Mouse (Mus musculus): ENCODE measurements around the gene Shc3. TPM values are rescaled to one million over a fixed set of nuclear protein-coding genes. Genes with fewer than 3 reads are reported as not detected.

Gene Shc3
- total RNA-seq (2012; rRNA removed) (not detected in 2 replicates), total RNA-seq (2014; rRNA removed) (0.15 TPM in 1 of 2 replicates, not detected in the other), polyA plus RNA-seq (2012; ENCODE audit: insufficient read length, low read depth) (0.26 and 0.40 TPM in 2 replicates)

- dilution Hi-C loops (cut with MboI; ENCODE audit: extremely low pct_ligation_motif_present, extremely low pct_unique_long_range_greater_than_20kb, low sequenced_read_pairs) (no loop called here), in situ Hi-C loops (cut with MboI; ENCODE audit: low pct_ligation_motif_present, low pct_unique_long_range_greater_than_20kb, low sequenced_read_pairs) (no loop called here)
- Histone ChIP-seq H3K4me3 (replicated peaks in 1 of 3; ENCODE audit: low read depth in 2 of 3, low read length in 2 of 3, poor library complexity in 1 of 3) (no peak within 1 kb of the TSS), H3K9me3 (replicated peaks; ENCODE audit: low read length) (no peaks in the 10 kb centered on the region), H3K79me2 (replicated peaks; ENCODE audit: control insufficient read depth, extremely low read depth, insufficient read depth, poor library complexity, severe bottlenecking) (no peaks in the 10 kb centered on the region), H3K9ac (ENCODE audit: insufficient read depth, low read depth) (no peak within 1 kb of the TSS), H3K27ac (ENCODE audit: insufficient read depth, low read depth) (no peak within 1 kb of the TSS), H3K36me3 (replicated peaks in 1 of 2; ENCODE audit: control insufficient read depth in 1 of 2, insufficient read depth in 1 of 2, low read length in 1 of 2) (no peaks in the 10 kb centered on the region), H3K27me3 (replicated peaks) (no peaks in the 10 kb centered on the region), H3K4me2 (ENCODE audit: insufficient read depth, low read depth, poor library complexity, severe bottlenecking) (no peak within 1 kb of the TSS), H3K4me1 (ENCODE audit: control insufficient read depth in 1 of 2, insufficient read depth in 2 of 2) (no peaks in the 10 kb centered on the region)
- no peak for TF ChIP-seq RCOR1 (conservative IDR thresholded peaks at IDR 0.05; ENCODE audit: low read depth, low read length)
- no peak for TF ChIP-seq EP300 (IDR thresholded peaks at IDR 0.05; ENCODE audit: low read length)
- TF ChIP-seq POLR2A (IDR thresholded peaks at IDR 0.05; ENCODE audit: low read depth, low read length), result no peak
- TF ChIP-seq MYC (IDR thresholded peaks at IDR 0.05; ENCODE audit: low read depth, low read length), result no peak
- no peak for TF ChIP-seq MAFK (IDR thresholded peaks at IDR 0.05; ENCODE audit: insufficient replicate concordance, low read length)
- no peak for TF ChIP-seq USF1 (IDR thresholded peaks at IDR 0.05; ENCODE audit: low read depth, low read length)
- no peak for DNase-seq (ENCODE audit: extremely low read depth)
Measured at GRCm38 (mm10) chr13:51568911-51569684, at the start of gene Shc3. TSS of gene Shc3 (minus strand) at chr13:51569419.

- TF ChIP-seq RCOR1 (conservative IDR thresholded peaks at IDR 0.05; ENCODE audit: low read depth, low read length) (no peak), CHD1 (IDR thresholded peaks at IDR 0.05; ENCODE audit: low read depth, low read length) (no peak), RAD21 (IDR thresholded peaks at IDR 0.05; ENCODE audit: low read depth, low read length) (no peak), POLR2A (IDR thresholded peaks at IDR 0.05; ENCODE audit: low read depth, low read length) (no peak), CHD2 (IDR thresholded peaks at IDR 0.05; ENCODE audit: low read length) (no peak), NELFE (IDR thresholded peaks at IDR 0.05; ENCODE audit: low read depth, low read length) (no peak), E2F4 (IDR thresholded peaks at IDR 0.05; ENCODE audit: insufficient replicate concordance, low read depth, low read length) (no peak), ZMIZ1 (IDR thresholded peaks at IDR 0.05; ENCODE audit: low read depth, low read length) (no peak), JUND (conservative IDR thresholded peaks at IDR 0.05; ENCODE audit: low read depth, low read length) (no peak), BHLHE40 (IDR thresholded peaks at IDR 0.05; ENCODE audit: low read depth, low read length) (no peak), MEF2A (IDR thresholded peaks at IDR 0.05; ENCODE audit: borderline replicate concordance, low read depth, low read length) (no peak), MAX (IDR thresholded peaks at IDR 0.05; ENCODE audit: low read length) (no peak), USF2 (conservative IDR thresholded peaks at IDR 0.05; ENCODE audit: low read depth, low read length) (no peak), MAFK (IDR thresholded peaks at IDR 0.05; ENCODE audit: insufficient replicate concordance, low read length) (no peak), EP300 (IDR thresholded peaks at IDR 0.05; ENCODE audit: low read length) (no peak), POLR2AphosphoS2 (IDR thresholded peaks at IDR 0.05; ENCODE audit: low read depth, low read length) (no peak), ETS1 (conservative IDR thresholded peaks at IDR 0.05; ENCODE audit: low read depth, low read length) (no peak), PAX5 (IDR thresholded peaks at IDR 0.05; ENCODE audit: low read length) (no peak), MXI1 (IDR thresholded peaks at IDR 0.05; ENCODE audit: low read depth, low read length) (no peak)
Measured at GRCm38 (mm10) chr13:51618602-51619001, 49.4 kb upstream of the Shc3 start.

More at GRCm38 (mm10) chr13:51618602-51619001, 49.4 kb upstream of the Shc3 start:
- in situ Hi-C loops (cut with MboI; ENCODE audit: low pct_ligation_motif_present, low pct_unique_long_range_greater_than_20kb, low sequenced_read_pairs), result loop anchor here (25.0 kb wide), 2 partner anchors 156 to 431 kb away; no protein-coding TSS in a partner anchor
- Histone ChIP-seq H3K27me3 (replicated peaks) (no peaks in the 10 kb centered on the region), H3K9me3 (replicated peaks; ENCODE audit: low read length) (no peaks in the 10 kb centered on the region), H3K4me2 (ENCODE audit: insufficient read depth, low read depth, poor library complexity, severe bottlenecking) (no peak overlapping the region), H3K79me2 (replicated peaks; ENCODE audit: control insufficient read depth, extremely low read depth, insufficient read depth, poor library complexity, severe bottlenecking) (no peaks in the 10 kb centered on the region), H3K36me3 (replicated peaks in 1 of 2; ENCODE audit: control insufficient read depth in 1 of 2, insufficient read depth in 1 of 2, low read length in 1 of 2) (no peaks in the 10 kb centered on the region), H3K4me1 (ENCODE audit: control insufficient read depth in 1 of 2, insufficient read depth in 2 of 2) (peaks cover 3 to 12% of the 10 kb centered on the region in 2 experiments; a peak in 2 of 4 replicates), H3K4me3 (replicated peaks in 1 of 3; ENCODE audit: low read depth in 2 of 3, low read length in 2 of 3, poor library complexity in 1 of 3) (no peak overlapping the region), H3K27ac (ENCODE audit: insufficient read depth, low read depth) (no peak overlapping the region), H3K9ac (ENCODE audit: insufficient read depth, low read depth) (no peak overlapping the region)
- dilution Hi-C loops (cut with MboI; ENCODE audit: extremely low pct_ligation_motif_present, extremely low pct_unique_long_range_greater_than_20kb, low sequenced_read_pairs), result no loop called here
- no peak for DNase-seq (ENCODE audit: extremely low read depth)

Data from CH12.LX (cell line).